Mouse (Mus musculus): Measurements from ENCODE around the gene Fhl1.

- no peak for TF ChIP-seq CTCF (IDR thresholded peaks at IDR 0.05)
- no peak for TF ChIP-seq EP300 (IDR thresholded peaks at IDR 0.05)
Observed at GRCm38 (mm10) chrX:56790591-56790990, 59.0 kb downstream of the Fhl1 start.

Measured in lung, postnatal 0 days (tissue).